Mouse (Mus musculus) neutrophil, adult 5-6 weeks (primary cell): Measurements from ENCODE around the gene Med18. TPM values are rescaled to one million over a fixed set of nuclear protein-coding genes. Genes with fewer than 3 reads are reported as not detected.
"Not testable (repeated sequence)": the region's sequence is repeated elsewhere in the genome, so short reads cannot be mapped to it uniquely, and the experiment has no call there.

Source experiments
- ATAC-seq: fragments of 151-379, 151-347 bp; 2 replicates; pipeline ENCODE4 v1.8.0; 2017; ENCODE audit warnings: mild to moderate bottlenecking, moderate TSS enrichment; ENCODE audit not compliant: insufficient number of reproducible peaks, poor library complexity, low FRiP score, severe bottlenecking; ENCODE audit errors: extremely low read depth
- total RNA-seq: library from RNA; stranded (forward); fragments of 200-1000 nt; gene quantifications from 2 replicates; pipeline ENCODE4 v1.2.3, GENCODE M21; 2017

Gene Med18
- total RNA-seq, 1 experiment from 2014 or later = 10.1 TPM

- ATAC-seq = no peak
These were observed 20.5 kb upstream of the Med18 start for GRCm38 (mm10) chr4:132484231-132484630.

- no peak for ATAC-seq
These were observed 19.4 kb upstream of the Med18 start for GRCm38 (mm10) chr4:132482956-132483608.

DNA sequence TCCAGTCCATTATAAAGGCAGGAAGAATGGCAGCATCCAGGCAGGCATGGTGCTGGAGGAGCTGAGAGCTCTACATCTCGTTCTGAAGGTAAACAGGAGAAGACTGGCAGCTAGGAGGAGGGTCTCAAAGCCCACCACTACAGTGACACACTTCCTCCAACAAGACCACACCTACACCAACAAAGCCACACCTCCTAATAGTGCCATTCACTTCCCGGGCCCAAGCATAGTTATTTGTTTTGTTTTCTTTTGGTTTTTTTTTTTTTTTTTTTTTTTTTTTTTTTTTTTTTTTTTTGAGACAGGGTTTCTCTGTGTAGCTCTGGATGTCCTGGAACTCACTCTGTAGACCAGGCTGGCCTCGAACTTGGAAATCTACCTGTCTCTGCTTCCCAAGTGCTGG is 18.4 kb upstream of the Med18 start:
- ATAC-seq = not testable (repeated sequence)

DNA sequence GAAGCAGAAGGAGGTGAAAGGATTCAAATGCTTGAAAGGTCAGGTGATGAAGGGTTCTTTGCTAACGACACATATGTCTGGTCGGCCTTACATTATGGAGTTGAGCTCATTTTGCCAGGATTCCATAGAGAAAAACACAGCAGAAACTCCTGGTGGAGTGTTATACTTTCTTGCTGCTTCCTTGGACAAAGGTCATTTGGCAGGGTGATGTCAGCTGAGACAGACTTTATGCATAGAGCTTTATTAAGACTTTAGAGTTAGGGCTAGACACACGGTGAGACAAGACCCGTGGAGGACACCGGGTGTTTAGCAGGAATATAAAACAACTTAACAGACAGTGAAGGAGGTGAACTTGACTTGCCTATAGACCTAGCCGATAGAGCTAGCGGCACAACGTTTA is 14.1 kb upstream of the Med18 start:
- ATAC-seq = no peak

DNA sequence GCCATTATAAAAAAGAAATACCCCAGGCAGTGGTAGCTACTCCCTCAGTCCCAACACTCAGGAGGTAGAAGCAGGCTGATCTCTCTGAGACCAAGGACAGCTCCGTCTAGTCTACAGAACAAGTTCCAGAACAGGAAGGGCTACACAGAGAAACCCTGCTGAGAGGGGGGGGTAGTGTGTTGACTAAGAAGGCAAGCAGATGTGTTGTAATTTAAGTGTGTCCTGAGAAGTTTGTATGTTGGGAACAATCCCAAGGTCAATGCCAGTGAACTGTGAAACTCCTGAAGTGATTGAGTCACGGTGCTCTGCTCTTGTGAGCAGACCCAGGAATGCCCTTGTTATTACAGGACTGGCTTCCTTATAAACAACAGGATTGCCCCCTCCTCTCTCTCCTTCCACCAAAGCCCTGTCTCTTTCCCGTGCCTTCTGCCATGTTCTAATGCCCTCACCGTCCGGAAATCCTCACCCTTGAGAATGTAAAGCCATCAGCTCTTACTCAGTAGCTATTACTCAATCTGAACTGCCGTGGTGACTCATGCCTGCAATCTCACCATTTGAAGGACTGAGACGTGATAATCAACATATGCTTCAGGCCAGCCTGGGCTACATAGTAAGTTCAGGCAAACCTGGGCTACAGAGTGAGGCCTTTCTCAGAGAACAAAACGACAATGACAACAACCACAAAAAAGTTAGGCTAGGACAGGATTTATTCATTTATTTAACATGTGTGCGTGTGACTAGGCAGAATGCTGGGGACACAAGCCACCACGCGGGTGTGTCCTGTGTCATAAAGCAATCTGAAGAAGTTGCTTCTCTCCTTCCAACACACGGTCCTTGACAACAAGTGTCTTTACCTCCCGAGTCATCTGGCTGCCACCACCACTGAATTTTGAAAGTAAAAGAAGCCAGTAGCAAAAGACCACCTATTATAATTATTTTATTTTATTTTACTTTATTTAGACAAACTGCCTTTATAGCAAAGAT is 12.5 kb upstream of the Med18 start:
- ATAC-seq = peak; percentile 69

- peak; percentile 65 for ATAC-seq
These were observed 10.9 kb upstream of the Med18 start for GRCm38 (mm10) chr4:132474631-132475030.

GRCm38 (mm10) chr4:132473411-132473810 is 9.7 kb upstream of the Med18 start:
- ATAC-seq = no peak

- ATAC-seq = no peak
These were observed 6.2 kb upstream of the Med18 start for GRCm38 (mm10) chr4:132469873-132470272.

GRCm38 (mm10) chr4:132464255-132464613 is 513 bp upstream of the Med18 start:
- ATAC-seq = no peak

DNA sequence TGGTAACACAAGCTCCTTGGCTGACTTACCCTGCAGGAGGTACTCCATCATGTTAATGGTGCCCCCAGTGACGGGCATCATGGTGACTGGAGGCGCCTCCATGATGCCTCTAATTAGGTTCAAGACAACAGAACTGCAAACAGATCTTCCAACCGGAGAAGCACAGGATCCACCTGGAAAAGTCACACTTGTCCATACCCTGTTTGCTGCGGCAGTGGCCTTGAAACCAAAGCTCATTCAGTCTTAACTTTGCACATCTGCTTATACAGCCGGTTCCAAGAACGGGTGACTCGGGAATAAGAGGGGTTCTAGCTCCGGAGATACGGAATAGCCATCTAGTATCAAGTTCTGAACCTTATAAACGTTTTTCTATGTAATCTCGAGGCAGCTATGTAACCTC is 885 bp downstream of the Med18 start:
- no peak for ATAC-seq

GRCm38 (mm10) chr4:132460225-132460624 is 3.5 kb downstream of the Med18 start:
- no peak for ATAC-seq

DNA sequence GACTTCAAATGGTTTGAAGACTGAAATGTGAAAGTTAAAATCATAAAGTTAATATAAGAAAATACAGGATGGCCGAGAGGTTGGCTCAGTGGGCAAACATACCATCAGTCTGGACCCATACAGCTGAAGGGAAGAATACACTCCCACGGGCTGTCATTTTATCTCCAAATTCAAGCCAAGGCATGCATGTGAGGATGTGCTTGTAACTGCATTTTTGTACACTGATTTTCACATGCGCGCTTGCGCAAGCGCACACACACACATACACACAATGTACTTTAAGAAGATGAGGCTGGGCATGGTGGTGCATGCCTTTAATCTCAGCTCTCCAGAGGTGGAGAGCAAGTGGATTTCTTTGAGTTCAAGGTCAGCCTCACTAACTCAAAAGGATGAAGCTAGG is 8.2 kb downstream of the Med18 start:
- ATAC-seq = no peak

- no peak for ATAC-seq
These were observed 8.6 kb downstream of the Med18 start for GRCm38 (mm10) chr4:132455146-132455545.

- no peak for ATAC-seq
These were observed 9.5 kb downstream of the Med18 start for GRCm38 (mm10) chr4:132454216-132454615.

DNA sequence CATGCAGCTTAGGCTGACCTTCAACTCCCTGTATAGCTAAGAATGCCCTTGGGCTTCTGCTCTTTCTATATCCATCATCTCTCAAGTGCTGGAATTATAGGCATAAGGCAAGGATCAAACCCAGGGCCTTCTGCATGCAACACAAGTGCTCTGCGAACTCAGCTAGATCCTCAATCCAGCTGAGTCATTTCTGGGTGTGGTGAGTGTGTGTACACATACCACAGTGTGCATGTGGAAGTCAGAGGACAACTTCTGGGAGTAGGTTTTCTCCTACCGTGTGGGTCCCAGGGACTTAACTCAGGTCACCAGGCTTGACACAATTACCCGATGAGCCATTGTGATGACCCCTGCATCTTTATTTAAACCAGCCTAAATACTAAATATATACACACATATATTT is 13.9 kb downstream of the Med18 start:
- ATAC-seq = no peak

DNA sequence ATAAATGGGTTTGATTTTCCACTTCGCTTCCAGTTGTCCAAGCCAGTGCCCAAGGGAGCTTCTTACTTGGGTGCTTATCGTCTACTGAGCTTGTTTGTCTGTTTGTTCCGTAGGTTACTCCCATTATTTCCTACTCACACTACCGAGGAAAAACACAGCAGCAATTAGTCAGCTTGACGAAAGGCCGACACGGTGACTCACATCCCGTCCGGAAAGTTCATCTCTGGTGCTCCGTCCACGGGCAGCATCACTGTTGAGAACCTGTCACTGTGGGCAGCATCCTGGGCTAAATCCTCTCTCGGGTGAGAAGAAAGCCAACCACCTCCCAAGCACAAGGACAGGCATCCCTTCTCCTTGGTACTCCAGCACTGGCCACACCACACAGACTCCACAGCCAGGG is 17.6 kb downstream of the Med18 start:
- ATAC-seq = no peak

- ATAC-seq = no peak
These were observed 19.2 kb downstream of the Med18 start for GRCm38 (mm10) chr4:132444516-132444915.

GRCm38 (mm10) chr4:132437857-132438256 is 25.9 kb downstream of the Med18 start:
- ATAC-seq = no peak

GRCm38 (mm10) chr4:132432717-132433372 is 30.9 kb downstream of the Med18 start:
- ATAC-seq = no peak
